Mouse (Mus musculus) central nervous system, embryonic 18 days (tissue): ENCODE results near the gene Gm4565. TPM values are rescaled to one million over a fixed set of nuclear protein-coding genes. Genes with fewer than 3 reads are reported as not detected.

ENCODE experiments used
- polyA plus RNA-seq: library from polyadenylated mRNA; depleted of rRNA; stranded (reverse); fragments of >200 nt; gene quantifications from 2 replicates; pipeline ENCODE4 v1.2.3, GENCODE M21; 2012; rRNA removed

Gene Gm4565
- polyA plus RNA-seq, result not detected in 2 replicates

GRCm38 (mm10) chr7:22588027-22588426 lies at the start of gene Gm4565:
Gene Gm4565, minus strand, starts transcription at chr7:22588127.

GRCm38 (mm10) chr7:22565243-22565642 lies 22.7 kb downstream of the Gm4565 start, which contains the start of gene Gm4201:
Gene Gm4201, minus strand, starts transcription at chr7:22565343.

GRCm38 (mm10) chr7:22534787-22535186 lies 53.1 kb downstream of the Gm4565 start, which contains the start of gene Gm8677:
Gene Gm8677, minus strand, starts transcription at chr7:22534887.

Other genes starting within 250 kb of the Gm4565 start
- not detected in 2 replicates for gene Gm8660, start 217.1 kb downstream of the Gm4565 start, polyA plus RNA-seq
- gene Vmn1r148, start 174.5 kb downstream of the Gm4565 start, polyA plus RNA-seq, result not detected in 2 replicates
- not detected in 2 replicates for gene Vmn1r149, start 149.9 kb downstream of the Gm4565 start, polyA plus RNA-seq
- not detected in 2 replicates for gene Gm10665, start 124.1 kb downstream of the Gm4565 start, polyA plus RNA-seq
- not detected in 2 replicates for gene Vmn1r151, start 88.4 kb downstream of the Gm4565 start, polyA plus RNA-seq
- not detected in 2 replicates for gene Vmn1r152, start 65.2 kb downstream of the Gm4565 start, polyA plus RNA-seq
- gene Gm8677, start 53.2 kb downstream of the Gm4565 start, polyA plus RNA-seq, result not detected in 2 replicates
- not detected in 2 replicates for gene Gm4201, start 22.8 kb downstream of the Gm4565 start, polyA plus RNA-seq
- gene Vmn1r155, start 69.9 kb upstream of the Gm4565 start, polyA plus RNA-seq, result not detected in 2 replicates
- not detected in 2 replicates for gene Gm8693, start 104.2 kb upstream of the Gm4565 start, polyA plus RNA-seq
- not detected in 2 replicates for gene Gm4567, start 131.6 kb upstream of the Gm4565 start, polyA plus RNA-seq
- gene Vmn1r157, start 173.6 kb upstream of the Gm4565 start, polyA plus RNA-seq, result not detected in 2 replicates
- not detected in 2 replicates for gene Vmn1r158, start 202.7 kb upstream of the Gm4565 start, polyA plus RNA-seq